Mouse (Mus musculus) mouse embryonic stem cell (cell line): Measurements from ENCODE around the gene Gm34653.
"Not testable (repeated sequence)": the region's sequence is repeated elsewhere in the genome, so short reads cannot be mapped to it uniquely, and the experiment has no call there.

Experiments
- in situ Hi-C, 2 experiments: fragments of 300-500 bp; cut with MboI; formaldehyde crosslinking; loops; 1 replicate in 1 of 2; 3 replicates in 1 of 2; pipeline ENCODE4 v1.14.3; 2019 to 2020; ENCODE audit warnings: low sequenced_read_pairs in 2 of 2, low pct_unique_long_range_greater_than_20kb in 1 of 2, mixed read lengths in 1 of 2; ENCODE audit not compliant: unreplicated experiment in 1 of 2

Gm34653 gene

GRCm38 (mm10) chr2:34810775-34811174 is 22.0 kb upstream of the Gm34653 start:
- in situ Hi-C loops: no loop called here

- in situ Hi-C loops: no loop called here
Measured at GRCm38 (mm10) chr2:34812706-34813105, 20.1 kb upstream of the Gm34653 start.

- in situ Hi-C loops: not testable (repeated sequence)
Measured at GRCm38 (mm10) chr2:34815893-34816292, 16.9 kb upstream of the Gm34653 start.

- in situ Hi-C loops: no loop called here
Measured at GRCm38 (mm10) chr2:34818492-34818891, 14.3 kb upstream of the Gm34653 start.

GRCm38 (mm10) chr2:34825827-34826459 is 6.9 kb upstream of the Gm34653 start, which contains the start of gene Fbxw2:
Gene Fbxw2 (minus strand): TSS chr2:34826311.
- in situ Hi-C loops: no loop called here

GRCm38 (mm10) chr2:34826460-34827231 is 6.2 kb upstream of the Gm34653 start:
- in situ Hi-C loops: no loop called here

- in situ Hi-C loops: no loop called here
Measured at GRCm38 (mm10) chr2:34827591-34827990, 5.2 kb upstream of the Gm34653 start.

- in situ Hi-C loops: no loop called here
Measured at GRCm38 (mm10) chr2:34828026-34828425, 4.8 kb upstream of the Gm34653 start.

GRCm38 (mm10) chr2:34830066-34830465 is 2.7 kb upstream of the Gm34653 start:
- in situ Hi-C loops: not testable (repeated sequence)

GRCm38 (mm10) chr2:34833624-34834023 is 817 bp downstream of the Gm34653 start:
- in situ Hi-C loops: no loop called here

GRCm38 (mm10) chr2:34835669-34836068 is 2.9 kb downstream of the Gm34653 start:
- in situ Hi-C loops: no loop called here

GRCm38 (mm10) chr2:34840143-34840542 is 7.3 kb downstream of the Gm34653 start:
- in situ Hi-C loops: not testable (repeated sequence)

- in situ Hi-C loops: no loop called here
Measured at GRCm38 (mm10) chr2:34841706-34842105, 8.9 kb downstream of the Gm34653 start.

GRCm38 (mm10) chr2:34843211-34843939 is 10.6 kb downstream of the Gm34653 start:
- in situ Hi-C loops: no loop called here

GRCm38 (mm10) chr2:34847702-34848101 is 14.9 kb downstream of the Gm34653 start:
- in situ Hi-C loops: no loop called here

GRCm38 (mm10) chr2:34855265-34855664 is 22.5 kb downstream of the Gm34653 start:
- in situ Hi-C loops: no loop called here

- in situ Hi-C loops: no loop called here
Measured at GRCm38 (mm10) chr2:34857728-34858127, 24.9 kb downstream of the Gm34653 start.

GRCm38 (mm10) chr2:34869680-34870079 is 36.9 kb downstream of the Gm34653 start:
- in situ Hi-C loops: no loop called here
